Mouse (Mus musculus): ENCODE results near the gene Cldn3. TPM values are rescaled to one million over a fixed set of nuclear protein-coding genes. Genes with fewer than 3 reads are reported as not detected.

The Cldn3 gene
- polyA plus RNA-seq, 1 experiment from 2014 or later, result 69.7 TPM

GRCm38 (mm10) chr5:135002151-135002550 is 16.1 kb downstream of the Cldn3 start:
- Histone ChIP-seq H3K9me3 (ENCODE audit: control insufficient read depth, low read depth, low read length) (no peaks in the 10 kb centered on the region), H3K4me2 (replicated peaks; ENCODE audit: low read depth, low read length) (no peak overlapping the region), H3K36me3 (ENCODE audit: control insufficient read depth, insufficient read depth, low read length) (no peaks in the 10 kb centered on the region), H3K27me3 (ENCODE audit: control insufficient read depth, insufficient read depth, low read length) (no peaks in the 10 kb centered on the region), H3K27ac (ENCODE audit: low read length) (peak overlapping the region; percentile 79), H3K9ac (replicated peaks; ENCODE audit: low read depth, low read length) (no peak overlapping the region), H3K4me3 (ENCODE audit: low read depth, low read length) (no peak overlapping the region), H3K4me1 (ENCODE audit: control insufficient read depth, insufficient read depth, low read length) (peaks cover 4% of the 10 kb centered on the region; the same call in 1 of the 2 replicates)
- ATAC-seq (ENCODE audit: insufficient number of reproducible peaks, insufficient read depth, low FRiP score, low read depth), result peak; percentile 47; the same call in 1 of the 2 replicates
- WGBS, result 52% methylated on average over 5 of the region's 5 CpGs

- peak overlapping the region; percentile 56 for H3K4me2 ChIP-seq (replicated peaks; ENCODE audit: low read depth, low read length)
- no peak for ATAC-seq (ENCODE audit: insufficient number of reproducible peaks, insufficient read depth, low FRiP score, low read depth)
- no peaks in the 10 kb centered on the region for H3K27me3 ChIP-seq (ENCODE audit: control insufficient read depth, insufficient read depth, low read length)
- peak overlapping the region; percentile 51 for H3K9ac ChIP-seq (replicated peaks; ENCODE audit: low read depth, low read length)
- peaks cover 6% of the 10 kb centered on the region; the same call in 1 of the 2 replicates for H3K36me3 ChIP-seq (ENCODE audit: control insufficient read depth, insufficient read depth, low read length)
- peaks cover 32% of the 10 kb centered on the region for H3K4me1 ChIP-seq (ENCODE audit: control insufficient read depth, insufficient read depth, low read length)
- H3K4me3 ChIP-seq (ENCODE audit: low read depth, low read length), result peak overlapping the region; percentile 48
- H3K9me3 ChIP-seq (ENCODE audit: control insufficient read depth, low read depth, low read length), result no peaks in the 10 kb centered on the region
- H3K27ac ChIP-seq (ENCODE audit: low read length), result peak overlapping the region; percentile 93
- WGBS, result 34% methylated on average over 16 of the region's 16 CpGs
Measured at GRCm38 (mm10) chr5:135007802-135008571, 22.0 kb downstream of the Cldn3 start.

GRCm38 (mm10) chr5:135008671-135009589 is 22.9 kb downstream of the Cldn3 start, which contains the start of gene Abhd11:
TSS of gene Abhd11 (plus strand) at chr5:135009152.
- under 1% methylated on average over 52 of the region's 52 CpGs for WGBS
- no peaks in the 10 kb centered on the region for H3K9me3 ChIP-seq (ENCODE audit: control insufficient read depth, low read depth, low read length)
- peak; percentile 89 for ATAC-seq (ENCODE audit: insufficient number of reproducible peaks, insufficient read depth, low FRiP score, low read depth)
- H3K4me3 ChIP-seq (ENCODE audit: low read depth, low read length), result peak within 1 kb of the TSS; percentile 48
- H3K9ac ChIP-seq (replicated peaks; ENCODE audit: low read depth, low read length), result peak within 1 kb of the TSS; percentile 51
- H3K4me2 ChIP-seq (replicated peaks; ENCODE audit: low read depth, low read length), result peak within 1 kb of the TSS; percentile 58
- peaks cover 34% of the 10 kb centered on the region for H3K4me1 ChIP-seq (ENCODE audit: control insufficient read depth, insufficient read depth, low read length)
- peaks cover 6% of the 10 kb centered on the region; the same call in 1 of the 2 replicates for H3K36me3 ChIP-seq (ENCODE audit: control insufficient read depth, insufficient read depth, low read length)
- H3K27ac ChIP-seq (ENCODE audit: low read length), result peak within 1 kb of the TSS; percentile 98
- no peaks in the 10 kb centered on the region for H3K27me3 ChIP-seq (ENCODE audit: control insufficient read depth, insufficient read depth, low read length)

- Histone ChIP-seq H3K4me3 (ENCODE audit: low read depth, low read length) (peak overlapping the region; percentile 48), H3K9ac (replicated peaks; ENCODE audit: low read depth, low read length) (peak overlapping the region; percentile 37; the same call in 1 of the 2 replicates), H3K4me1 (ENCODE audit: control insufficient read depth, insufficient read depth, low read length) (peaks cover 34% of the 10 kb centered on the region), H3K27me3 (ENCODE audit: control insufficient read depth, insufficient read depth, low read length) (no peaks in the 10 kb centered on the region), H3K9me3 (ENCODE audit: control insufficient read depth, low read depth, low read length) (no peaks in the 10 kb centered on the region), H3K4me2 (replicated peaks; ENCODE audit: low read depth, low read length) (peak overlapping the region; percentile 58), H3K27ac (ENCODE audit: low read length) (peak overlapping the region; percentile 98), H3K36me3 (ENCODE audit: control insufficient read depth, insufficient read depth, low read length) (peaks cover 6% of the 10 kb centered on the region; the same call in 1 of the 2 replicates)
- WGBS, result under 1% methylated on average over 37 of the region's 37 CpGs
- peak; percentile 69 for ATAC-seq (ENCODE audit: insufficient number of reproducible peaks, insufficient read depth, low FRiP score, low read depth)
Measured at GRCm38 (mm10) chr5:135009590-135010319, 23.7 kb downstream of the Cldn3 start.

GRCm38 (mm10) chr5:135010320-135010709 is 24.3 kb downstream of the Cldn3 start:
- H3K4me3 ChIP-seq (ENCODE audit: low read depth, low read length), result peak overlapping the region; percentile 48
- WGBS, result 54% methylated on average over 7 of the region's 7 CpGs
- H3K9me3 ChIP-seq (ENCODE audit: control insufficient read depth, low read depth, low read length), result no peaks in the 10 kb centered on the region
- peaks cover 34% of the 10 kb centered on the region for H3K4me1 ChIP-seq (ENCODE audit: control insufficient read depth, insufficient read depth, low read length)
- H3K9ac ChIP-seq (replicated peaks; ENCODE audit: low read depth, low read length), result peak overlapping the region; percentile 37; the same call in 1 of the 2 replicates
- H3K36me3 ChIP-seq (ENCODE audit: control insufficient read depth, insufficient read depth, low read length), result peaks cover 6% of the 10 kb centered on the region; the same call in 1 of the 2 replicates
- ATAC-seq (ENCODE audit: insufficient number of reproducible peaks, insufficient read depth, low FRiP score, low read depth), result no peak
- H3K27me3 ChIP-seq (ENCODE audit: control insufficient read depth, insufficient read depth, low read length), result no peaks in the 10 kb centered on the region
- peak overlapping the region; percentile 58 for H3K4me2 ChIP-seq (replicated peaks; ENCODE audit: low read depth, low read length)
- peak overlapping the region; percentile 98; the same call in 1 of the 2 replicates for H3K27ac ChIP-seq (ENCODE audit: low read length)

GRCm38 (mm10) chr5:135010841-135011743 is 25.1 kb downstream of the Cldn3 start:
- ATAC-seq (ENCODE audit: insufficient number of reproducible peaks, insufficient read depth, low FRiP score, low read depth), result no peak
- Histone ChIP-seq H3K9me3 (ENCODE audit: control insufficient read depth, low read depth, low read length) (no peaks in the 10 kb centered on the region), H3K36me3 (ENCODE audit: control insufficient read depth, insufficient read depth, low read length) (peaks cover 6% of the 10 kb centered on the region; the same call in 1 of the 2 replicates), H3K27ac (ENCODE audit: low read length) (no peak overlapping the region), H3K4me2 (replicated peaks; ENCODE audit: low read depth, low read length) (no peak overlapping the region), H3K9ac (replicated peaks; ENCODE audit: low read depth, low read length) (no peak overlapping the region), H3K4me1 (ENCODE audit: control insufficient read depth, insufficient read depth, low read length) (peaks cover 34% of the 10 kb centered on the region), H3K4me3 (ENCODE audit: low read depth, low read length) (0 out of 2 replicates have a peak overlapping the region, but pooled peaks have one; percentile 48), H3K27me3 (ENCODE audit: control insufficient read depth, insufficient read depth, low read length) (no peaks in the 10 kb centered on the region)
- 86% methylated on average over 25 of the region's 25 CpGs for WGBS

GRCm38 (mm10) chr5:135011809-135012613 is 26.0 kb downstream of the Cldn3 start:
- ATAC-seq (ENCODE audit: insufficient number of reproducible peaks, insufficient read depth, low FRiP score, low read depth), result no peak
- peaks cover 6% of the 10 kb centered on the region; the same call in 1 of the 2 replicates for H3K36me3 ChIP-seq (ENCODE audit: control insufficient read depth, insufficient read depth, low read length)
- peaks cover 34% of the 10 kb centered on the region for H3K4me1 ChIP-seq (ENCODE audit: control insufficient read depth, insufficient read depth, low read length)
- H3K9ac ChIP-seq (replicated peaks; ENCODE audit: low read depth, low read length), result no peak overlapping the region
- WGBS, result 26% methylated on average over 26 of the region's 26 CpGs
- H3K4me3 ChIP-seq (ENCODE audit: low read depth, low read length), result peak overlapping the region; percentile 17
- H3K9me3 ChIP-seq (ENCODE audit: control insufficient read depth, low read depth, low read length), result no peaks in the 10 kb centered on the region
- H3K27ac ChIP-seq (ENCODE audit: low read length), result peak overlapping the region; percentile 52; the same call in 1 of the 2 replicates
- H3K4me2 ChIP-seq (replicated peaks; ENCODE audit: low read depth, low read length), result peak overlapping the region; percentile 36
- no peaks in the 10 kb centered on the region for H3K27me3 ChIP-seq (ENCODE audit: control insufficient read depth, insufficient read depth, low read length)
